Mouse (Mus musculus): Measurements from ENCODE around the gene Gtf2e1. TPM values are rescaled to one million over a fixed set of nuclear protein-coding genes. Genes with fewer than 3 reads are reported as not detected.

Gtf2e1 gene
- polyA plus RNA-seq, 1 experiment from 2014 or later, result 11.5 TPM

DNA sequence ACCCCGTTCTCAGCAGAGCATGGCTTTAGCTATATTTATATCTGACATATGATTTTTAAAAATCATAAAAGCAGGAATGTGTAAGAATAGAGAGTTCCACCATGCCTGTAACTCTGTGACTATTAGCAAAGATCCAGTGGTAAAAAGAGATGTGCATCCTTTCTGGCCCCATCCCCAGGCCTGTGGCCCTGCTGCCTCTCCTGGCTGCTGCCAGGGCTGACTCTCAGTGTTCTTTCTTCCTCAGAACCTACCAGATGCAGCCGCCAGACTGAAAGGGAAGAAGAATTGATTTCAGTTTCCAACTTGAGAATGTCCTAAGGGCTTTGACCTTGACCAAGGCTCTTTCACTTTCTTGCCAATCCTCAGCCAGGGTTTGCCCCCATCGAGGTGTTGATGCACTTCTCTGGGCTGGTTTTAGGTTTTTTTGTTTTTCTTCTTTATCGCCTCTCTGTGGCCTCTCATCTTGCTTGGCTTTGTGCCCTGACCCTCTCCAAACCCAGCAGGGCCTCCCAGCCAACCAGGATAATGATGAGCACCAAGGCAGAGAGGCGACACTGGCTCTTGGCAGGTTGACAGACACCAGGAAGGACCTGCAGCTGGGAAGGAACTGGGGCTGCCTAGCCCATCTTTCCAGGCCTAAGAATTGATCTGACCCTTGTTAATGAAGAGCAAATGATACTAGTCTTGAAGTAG lies 66.8 kb downstream of the Gtf2e1 start:
- ATAC-seq (ENCODE audit: low read depth) (no peak), DNase-seq (no peak)
- no peak overlapping the region for H3K27ac ChIP-seq
- H3K27me3 ChIP-seq, result no peaks in the 10 kb centered on the region
- no peak overlapping the region for H3K9ac ChIP-seq
- H3K36me3 ChIP-seq, result no peaks in the 10 kb centered on the region
- H3K4me2 ChIP-seq, result no peak overlapping the region
- no peaks in the 10 kb centered on the region for H3K4me1 ChIP-seq (replicated peaks)
- H3K4me3 ChIP-seq (replicated peaks), result no peak overlapping the region
- H3K9me3 ChIP-seq (replicated peaks), result no peaks in the 10 kb centered on the region
- 42% methylated on average over 5 of the region's 5 CpGs for WGBS (ENCODE audit: insufficient replicate concordance)

DNA sequence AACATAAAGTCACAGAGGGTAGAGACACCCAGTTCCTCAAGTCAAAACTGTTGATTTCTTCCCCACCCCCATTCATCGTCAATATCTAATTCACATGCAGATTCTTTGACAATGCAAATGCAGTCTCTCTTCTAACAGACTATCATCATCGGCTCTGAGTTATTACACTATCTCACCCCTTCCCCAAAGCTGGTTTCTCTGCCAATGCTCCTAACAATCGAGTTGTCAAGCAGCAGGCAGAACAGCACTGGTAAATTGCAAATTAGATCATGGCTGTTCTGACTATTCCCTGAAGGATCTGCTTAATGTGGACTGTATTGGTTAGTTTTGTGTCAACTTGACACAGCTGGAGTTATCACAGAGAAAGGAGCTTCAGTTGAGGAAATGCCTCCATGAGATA lies 70.0 kb downstream of the Gtf2e1 start:
- H3K4me1 ChIP-seq (replicated peaks), result no peaks in the 10 kb centered on the region
- no peak overlapping the region for H3K4me3 ChIP-seq (replicated peaks)
- no peak for ATAC-seq (ENCODE audit: low read depth)
- H3K27me3 ChIP-seq, result no peaks in the 10 kb centered on the region
- no peaks in the 10 kb centered on the region for H3K9me3 ChIP-seq (replicated peaks)
- 56% methylated on average over 3 of the region's 3 CpGs for WGBS (ENCODE audit: insufficient replicate concordance)
- no peak for DNase-seq
- no peak overlapping the region for H3K9ac ChIP-seq
- no peaks in the 10 kb centered on the region for H3K36me3 ChIP-seq
- H3K4me2 ChIP-seq, result no peak overlapping the region
- no peak overlapping the region for H3K27ac ChIP-seq

DNA sequence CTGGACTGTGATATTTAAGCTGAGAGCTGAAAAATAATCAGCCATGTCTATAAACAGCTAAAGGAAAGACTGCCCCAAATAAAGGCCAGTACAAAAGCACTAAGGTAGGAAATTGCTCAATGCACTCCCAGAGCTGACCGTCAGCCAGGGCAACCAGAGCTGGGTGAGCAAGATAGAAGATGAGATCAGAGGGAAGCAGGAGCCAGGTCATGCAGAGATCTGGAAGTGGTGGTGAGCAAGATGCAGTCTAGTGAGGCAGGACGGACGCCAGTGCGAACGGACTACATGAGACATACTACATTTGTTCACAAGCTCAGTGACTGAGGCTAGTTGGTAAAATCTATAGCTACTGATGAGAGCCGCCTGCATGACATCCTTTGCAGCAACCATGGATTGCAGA lies 75.6 kb downstream of the Gtf2e1 start:
- H3K9me3 ChIP-seq (replicated peaks), result no peaks in the 10 kb centered on the region
- no peaks in the 10 kb centered on the region for H3K27me3 ChIP-seq
- DNase-seq, result no peak

GRCm38 (mm10) chr16:37462886-37463285 lies 76.7 kb downstream of the Gtf2e1 start:
- Histone ChIP-seq H3K27ac (no peak overlapping the region), H3K27me3 (no peaks in the 10 kb centered on the region), H3K4me2 (no peak overlapping the region), H3K9ac (no peak overlapping the region), H3K9me3 (replicated peaks) (no peaks in the 10 kb centered on the region), H3K36me3 (no peaks in the 10 kb centered on the region), H3K4me3 (replicated peaks) (no peak overlapping the region), H3K4me1 (replicated peaks) (no peaks in the 10 kb centered on the region)
- 48% methylated on average over 4 of the region's 4 CpGs for WGBS (ENCODE audit: insufficient replicate concordance)
- no peak for ATAC-seq (ENCODE audit: low read depth)
- no peak for DNase-seq

More for the DNA sequence above, 75.6 kb downstream of the Gtf2e1 start:
- ATAC-seq (ENCODE audit: low read depth), result no peak
- Histone ChIP-seq H3K4me1 (replicated peaks) (no peaks in the 10 kb centered on the region), H3K4me2 (no peak overlapping the region), H3K9ac (no peak overlapping the region), H3K36me3 (no peaks in the 10 kb centered on the region), H3K4me3 (replicated peaks) (no peak overlapping the region), H3K27ac (no peak overlapping the region)
- 68% methylated on average over 6 of the region's 6 CpGs for WGBS (ENCODE audit: insufficient replicate concordance)

GRCm38 (mm10) chr16:37461601-37462000 lies 78.0 kb downstream of the Gtf2e1 start:
- Histone ChIP-seq H3K36me3 (no peaks in the 10 kb centered on the region), H3K9ac (no peak overlapping the region), H3K27ac (no peak overlapping the region), H3K4me1 (replicated peaks) (no peaks in the 10 kb centered on the region), H3K27me3 (no peaks in the 10 kb centered on the region), H3K9me3 (replicated peaks) (no peaks in the 10 kb centered on the region), H3K4me3 (replicated peaks) (no peak overlapping the region), H3K4me2 (no peak overlapping the region)
- DNase-seq (no peak), ATAC-seq (ENCODE audit: low read depth) (no peak)
- WGBS (ENCODE audit: insufficient replicate concordance), result 74% methylated on average over 4 of the region's 4 CpGs

Other genes starting within 250 kb of the Gtf2e1 start
- 0.03 and 0.07 TPM in 2 replicates for gene Stxbp5l, start 154.8 kb downstream of the Gtf2e1 start, polyA plus RNA-seq (2015; fragmentation: Nextera tagmentation; extraction: Ambion mirVana)
- 14.6 and 19.6 TPM in 2 replicates for gene Rabl3, start 96 bp upstream of the Gtf2e1 start, polyA plus RNA-seq (2015; fragmentation: Nextera tagmentation; extraction: Ambion mirVana)
- 24.4 and 25.8 TPM in 2 replicates for gene Hgd, start 40.4 kb upstream of the Gtf2e1 start, polyA plus RNA-seq (2015; fragmentation: Nextera tagmentation; extraction: Ambion mirVana)
- gene Ndufb4, start 114.7 kb upstream of the Gtf2e1 start, polyA plus RNA-seq (2015; fragmentation: Nextera tagmentation; extraction: Ambion mirVana), result 47.7 and 61.9 TPM in 2 replicates
- gene Fstl1, start 237.1 kb upstream of the Gtf2e1 start, polyA plus RNA-seq (2015; fragmentation: Nextera tagmentation; extraction: Ambion mirVana), result 26.6 and 31.4 TPM in 2 replicates

Measured in liver, embryonic 13.5 days (tissue).